In the genomic region with DNA sequence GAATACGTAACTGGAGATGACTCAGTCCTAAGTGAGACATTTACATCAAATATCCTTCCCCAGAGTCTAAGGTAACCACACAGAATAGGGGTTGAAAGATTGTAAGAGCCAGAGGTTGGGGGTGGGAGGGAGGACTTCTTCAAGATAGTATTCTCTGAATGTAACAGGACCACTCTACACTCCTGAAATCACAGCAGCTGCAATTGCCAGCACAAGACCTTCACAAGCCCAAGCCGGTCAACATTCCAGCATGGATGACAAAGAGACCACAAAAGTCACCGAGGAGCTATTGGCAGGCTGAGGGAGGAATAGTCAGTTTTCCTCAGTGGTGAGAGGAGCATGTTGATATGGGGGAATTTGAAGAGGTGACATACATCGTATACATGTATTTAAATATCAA, we compare ENCODE assay signal across 15 mouse cellular contexts.
"Had no signal": no experiment of that assay in that cellular context is flagged by ENCODE, and none has a peak within 500 bp of the region (broad histone marks: within the 10 kb centered on the region; RNA-seq: fewer than 3 reads in every experiment).

No protein-coding gene starts in this region.

- H3K9ac ChIP-seq: neural tube, embryonic 13.5 days; stomach, embryonic 15.5 days had no signal

- H3K9me3 ChIP-seq: neural tube, embryonic 13.5 days; stomach, embryonic 15.5 days had no signal

- H3K4me1 ChIP-seq: neural tube, embryonic 13.5 days; stomach, embryonic 15.5 days had no signal

- H3K27me3 ChIP-seq: neural tube, embryonic 13.5 days; stomach, embryonic 15.5 days had no signal

- DNase-seq: retina, postnatal 1 day; right cerebral cortex, adult 18-20 months; right cerebral cortex, postnatal 14 days; right cerebral cortex, postnatal 25 days; right cerebral cortex, postnatal 4 days; spleen, adult 18-20 months; thymus, adult 18-20 months; thymus, adult 2 months; thymus, postnatal 14 days; thymus, postnatal 25 days; thymus, postnatal 36 days; thymus, postnatal 4 days had no signal

- H3K4me2 ChIP-seq: neural tube, embryonic 13.5 days; stomach, embryonic 15.5 days had no signal

- H3K27ac ChIP-seq: neural tube, embryonic 13.5 days; stomach, embryonic 15.5 days; stomach, postnatal 0 days had no signal

- H3K4me3 ChIP-seq: neural tube, embryonic 13.5 days; stomach, embryonic 15.5 days had no signal

- H3K36me3 ChIP-seq: neural tube, embryonic 13.5 days; stomach, embryonic 15.5 days had no signal
